Mouse (Mus musculus): Measurements from ENCODE around the gene Ifnk.

DNA sequence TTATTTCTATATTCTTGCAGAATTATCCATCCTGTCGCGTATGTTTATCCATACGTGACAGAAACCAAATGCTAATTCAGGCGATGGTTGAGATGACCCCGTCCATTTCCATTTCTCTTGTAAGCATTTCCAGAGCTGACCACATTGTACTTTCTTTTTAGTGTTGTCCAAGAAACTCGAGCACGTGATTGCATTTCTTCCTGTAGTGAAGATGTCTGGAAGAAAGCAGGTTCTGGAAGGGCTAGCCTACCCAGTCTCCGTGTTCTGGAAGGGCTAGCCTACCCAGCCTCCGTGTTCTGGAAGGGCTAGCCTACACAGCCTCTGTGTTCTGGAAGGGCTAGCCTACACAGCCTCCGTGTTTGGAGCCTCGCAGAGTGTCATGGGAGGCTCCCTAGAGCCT is 27.8 kb upstream of the Ifnk start:
- no peak for TF ChIP-seq POLR2A (IDR thresholded peaks at IDR 0.05; ENCODE audit: borderline replicate concordance, extremely low read depth, low read depth, low read length)
- TF ChIP-seq CTCF (IDR thresholded peaks at IDR 0.05; ENCODE audit: insufficient read depth, low read length), result no peak

Measured in lung, adult 2 months (tissue).